9 mouse cellular contexts compared by ENCODE assay signal in genomic region chr9:8964512-8965133, GRCm38 (mm10). TPM values are rescaled to one million over a fixed set of nuclear protein-coding genes. Genes with fewer than 3 reads are reported as not detected.
DNase-seq lines count a peak whose midpoint lies in the region; ATAC-seq and TF ChIP-seq lines count a peak whose summit lies in the region.
"Had no signal": no experiment of that assay in that cellular context is flagged by ENCODE, and none has a peak within 500 bp of the region (broad histone marks: within the 10 kb centered on the region; RNA-seq: fewer than 3 reads in every experiment).

No protein-coding gene starts in this region.

- TF ChIP-seq EP300 in CH12.LX (IDR thresholded peaks at IDR 0.05; ENCODE audit: low read length), result no peak

- in situ Hi-C loops in CH12.LX (cut with MboI; ENCODE audit: low pct_ligation_motif_present, low pct_unique_long_range_greater_than_20kb, low sequenced_read_pairs), result loop anchor here (25.0 kb wide), 1 partner anchor 252 kb away; no protein-coding TSS in a partner anchor

- WGBS in forebrain, embryonic 13.5 days, result 68% methylated on average over 8 of the region's 8 CpGs

- no peak for TF ChIP-seq POLR2A in CH12.LX (IDR thresholded peaks at IDR 0.05; ENCODE audit: low read depth, low read length)

- H3K4me2 ChIP-seq in CH12.LX (ENCODE audit: insufficient read depth, low read depth, poor library complexity, severe bottlenecking), result no peak overlapping the region
- no peak overlapping the region for H3K4me2 ChIP-seq in forebrain, embryonic 13.5 days
- H3K4me2 ChIP-seq: neural tube, embryonic 13.5 days had no signal

- H3K9ac ChIP-seq in CH12.LX (ENCODE audit: insufficient read depth, low read depth), result no peak overlapping the region
- H3K9ac ChIP-seq in forebrain, embryonic 13.5 days, result no peak overlapping the region
- H3K9ac ChIP-seq: neural tube, embryonic 13.5 days had no signal

- H3K9me3 ChIP-seq in CH12.LX (replicated peaks; ENCODE audit: low read length), result no peaks in the 10 kb centered on the region
- H3K9me3 ChIP-seq in forebrain, embryonic 13.5 days (replicated peaks), result no peaks in the 10 kb centered on the region
- H3K9me3 ChIP-seq: neural tube, embryonic 13.5 days had no signal

- dilution Hi-C loops in CH12.LX (cut with MboI; ENCODE audit: extremely low pct_ligation_motif_present, extremely low pct_unique_long_range_greater_than_20kb, low sequenced_read_pairs), result no loop called here

- no peaks in the 10 kb centered on the region for H3K27me3 ChIP-seq in CH12.LX (replicated peaks)
- H3K27me3 ChIP-seq in forebrain, embryonic 13.5 days, result no peaks in the 10 kb centered on the region
- H3K27me3 ChIP-seq: neural tube, embryonic 13.5 days had no signal

- no peaks in the 10 kb centered on the region for H3K79me2 ChIP-seq in CH12.LX (replicated peaks; ENCODE audit: control insufficient read depth, extremely low read depth, insufficient read depth, poor library complexity, severe bottlenecking)

- peak; percentile 40 for DNase-seq in heart, postnatal 4 days
- no peak for DNase-seq in heart, adult 8-10 months (ENCODE audit: low spot score)
- peak; percentile 54 for DNase-seq in CH12.LX (ENCODE audit: extremely low read depth)
- DNase-seq in brain, adult 2 months (ENCODE audit: low read depth, low spot score), result peak; percentile 67
- DNase-seq in layer of hippocampus, adult 9-10 months (ENCODE audit: low spot score), result peak; percentile 48
- peak; percentile 1 for DNase-seq in naive thymus-derived CD4-positive, alpha-beta T cell, adult 2 months (ENCODE audit: low read depth)
- DNase-seq in ovary, postnatal 14 days (ENCODE audit: low spot score), result no peak

- TF ChIP-seq RAD21 in CH12.LX (IDR thresholded peaks at IDR 0.05; ENCODE audit: low read depth, low read length), result peak; percentile 60

- peak; percentile 47 to 59; a peak in 3 of 4 replicates for TF ChIP-seq CTCF in CH12.LX (conservative IDR thresholded peaks at IDR 0.05 in 1 of 2, IDR thresholded peaks at IDR 0.05 in 1 of 2; ENCODE audit: low read depth in 2 of 2, low read length in 2 of 2)

- peak; percentile 71; the same call in 1 of the 2 replicates for ATAC-seq in forebrain, embryonic 13.5 days

- H3K36me3 ChIP-seq in CH12.LX (replicated peaks in 1 of 2; ENCODE audit: control insufficient read depth in 1 of 2, insufficient read depth in 1 of 2, low read length in 1 of 2), result no peaks in the 10 kb centered on the region
- H3K36me3 ChIP-seq in forebrain, embryonic 13.5 days (ENCODE audit: poor library complexity, severe bottlenecking), result no peaks in the 10 kb centered on the region
- H3K36me3 ChIP-seq: neural tube, embryonic 13.5 days had no signal

- H3K4me3 ChIP-seq in CH12.LX (replicated peaks in 1 of 3; ENCODE audit: low read depth in 2 of 3, low read length in 2 of 3, poor library complexity in 1 of 3), result no peak overlapping the region
- H3K4me3 ChIP-seq in forebrain, embryonic 13.5 days, result no peak overlapping the region
- H3K4me3 ChIP-seq: neural tube, embryonic 13.5 days had no signal

- H3K27ac ChIP-seq in CH12.LX (ENCODE audit: insufficient read depth, low read depth), result no peak overlapping the region
- H3K27ac ChIP-seq in forebrain, embryonic 13.5 days, result no peak overlapping the region
- H3K27ac ChIP-seq: neural tube, embryonic 13.5 days had no signal

- H3K4me1 ChIP-seq in CH12.LX (ENCODE audit: control insufficient read depth in 1 of 2, insufficient read depth in 2 of 2), result no peaks in the 10 kb centered on the region
- no peaks in the 10 kb centered on the region for H3K4me1 ChIP-seq in forebrain, embryonic 13.5 days
- H3K4me1 ChIP-seq: neural tube, embryonic 13.5 days had no signal

TF ChIP-seq in CH12.LX, 34 proteins besides CTCF, POLR2A, EP300 and RAD21:
- TF ChIP-seq SMC3 (IDR thresholded peaks at IDR 0.05; ENCODE audit: low read depth, low read length), result peak; percentile 61
- TF ChIP-seq USF1 (IDR thresholded peaks at IDR 0.05; ENCODE audit: low read depth, low read length), result no peak

RNA-seq across cellular contexts. Expression of gene Gm16485, which starts 7.0 kb away (rescaled TPM):
- total RNA-seq in heart, postnatal 4 days (2021), result not detected
- not detected for total RNA-seq in heart, adult 8-10 months (2022)
- total RNA-seq in CH12.LX (2012; rRNA removed) (not detected in 2 replicates), CH12.LX (2014; rRNA removed) (not detected in 2 replicates)
- not detected in 2 replicates for polyA plus RNA-seq in CH12.LX (2012; ENCODE audit: insufficient read length, low read depth)
- polyA plus RNA-seq in forebrain, embryonic 13.5 days (2015; fragmentation: Nextera tagmentation; extraction: Ambion mirVana), result 0.10 and 0.24 TPM in 2 replicates

Comparison
In these comparisons a context has a peak if more than half of its experiments do, and no peak if none do; other contexts are left out.
1. DNase-seq: peak in heart, postnatal 4 days (single experiment), CH12.LX (single experiment), brain, adult 2 months (single experiment), layer of hippocampus, adult 9-10 months (single experiment) and naive thymus-derived CD4-positive, alpha-beta T cell, adult 2 months (single experiment); none in heart, adult 8-10 months (single experiment) and ovary, postnatal 14 days (single experiment).